Mouse (Mus musculus): ENCODE measurements around the gene M1ap.
A peak's percentile ranks its signal among the peaks of the same experiment; 100 is the strongest.

The M1ap gene

DNA sequence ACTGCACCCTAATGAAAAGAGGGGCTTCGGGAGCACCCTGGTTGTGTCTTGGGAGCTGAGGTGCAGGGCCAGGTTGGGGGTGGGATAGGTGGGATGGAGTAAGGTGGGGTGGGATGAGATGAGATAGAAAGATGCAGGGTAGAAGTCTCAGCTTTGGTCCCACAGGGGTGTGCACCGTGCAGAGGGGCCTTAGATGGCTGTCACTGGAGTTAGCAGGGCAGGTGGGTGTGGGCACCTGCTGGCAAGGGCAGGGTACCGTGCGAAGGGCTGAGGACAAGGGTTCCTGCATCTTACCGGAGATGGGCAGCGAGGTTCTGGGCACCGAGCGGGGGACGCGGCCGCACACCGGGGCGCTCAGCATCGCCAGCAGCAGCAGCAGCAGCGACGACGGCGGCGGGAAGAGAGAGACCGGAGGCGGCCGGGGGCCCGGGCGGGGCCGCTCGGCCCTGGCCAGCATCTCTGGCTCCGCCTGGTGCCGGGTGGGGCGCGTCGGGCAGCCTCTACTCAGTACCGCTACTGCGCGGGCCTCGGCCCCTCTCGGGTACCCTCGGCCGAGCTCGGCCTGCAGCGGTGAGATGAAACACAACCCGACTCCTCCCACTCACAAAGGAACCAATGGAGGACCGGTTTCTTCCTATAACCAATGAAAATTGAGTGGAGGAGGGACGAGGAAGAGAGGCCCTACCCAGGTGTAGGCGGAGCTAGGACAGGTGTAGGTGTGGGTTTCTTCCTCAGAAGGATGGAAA is 7.4 kb upstream of the M1ap start, which contains the start of gene Sema4f:
Gene Sema4f, minus strand, starts transcription at position 603 of the 746 bp plus-strand sequence.
- no peak for DNase-seq (ENCODE audit: low read depth)

DNA sequence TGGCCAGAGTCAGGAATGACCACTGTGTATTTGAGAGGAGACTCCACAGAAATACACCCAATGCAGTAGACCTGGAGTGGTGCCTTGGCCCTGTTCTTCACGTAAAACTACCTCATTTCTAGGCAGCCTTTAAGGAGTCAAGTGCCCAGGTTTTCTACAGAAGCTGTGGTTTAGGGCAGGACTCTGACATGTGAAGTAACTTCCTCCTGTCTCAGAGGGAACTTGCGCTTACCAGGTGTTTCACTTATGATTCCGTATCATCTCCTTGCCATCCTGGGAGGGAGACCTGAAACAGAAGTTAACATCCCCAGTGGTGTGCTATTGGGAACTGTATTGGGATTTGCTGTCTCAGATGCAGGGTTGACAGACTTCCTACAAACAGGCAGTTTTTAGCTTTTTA is 5.9 kb upstream of the M1ap start:
- DNase-seq (ENCODE audit: low read depth), result no peak

- DNase-seq (ENCODE audit: low read depth), result no peak
These were observed 952 bp upstream of the M1ap start for GRCm38 (mm10) chr6:82945750-82946149.

DNA sequence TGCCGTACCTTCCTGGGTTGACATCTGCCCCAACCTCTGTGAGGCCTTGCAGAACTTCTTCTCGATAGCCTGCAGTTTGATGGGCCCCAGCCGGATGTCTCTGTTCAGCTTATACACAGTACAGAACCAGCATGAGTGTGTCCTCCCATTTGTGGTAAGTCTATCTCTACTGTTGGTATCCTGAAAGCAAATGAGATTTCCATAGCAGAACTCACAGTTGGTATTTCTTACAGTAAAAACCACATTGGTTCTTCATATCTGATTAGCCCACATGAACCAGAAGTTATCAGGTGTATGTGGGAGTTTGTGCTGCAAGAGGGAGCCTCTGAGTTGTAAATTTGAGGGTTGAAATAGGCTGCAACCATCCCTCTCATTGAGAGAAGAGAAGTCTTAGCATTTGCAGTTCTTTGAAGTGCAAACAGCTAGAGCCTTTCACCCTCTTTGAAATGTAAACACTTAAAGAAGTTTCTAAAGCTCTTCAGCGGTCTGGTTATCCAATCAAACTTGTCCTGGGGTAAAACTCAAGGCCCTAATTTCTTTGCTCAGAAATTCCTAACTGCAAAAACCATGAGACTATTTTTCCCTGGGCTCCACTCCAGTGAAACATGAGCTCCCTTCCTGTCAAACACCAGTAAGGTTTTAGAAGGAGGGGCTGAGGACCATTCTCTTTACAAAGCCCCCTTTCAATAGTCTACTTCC is 10.0 kb downstream of the M1ap start:
- peak; percentile 31 for DNase-seq (ENCODE audit: low read depth)

DNA sequence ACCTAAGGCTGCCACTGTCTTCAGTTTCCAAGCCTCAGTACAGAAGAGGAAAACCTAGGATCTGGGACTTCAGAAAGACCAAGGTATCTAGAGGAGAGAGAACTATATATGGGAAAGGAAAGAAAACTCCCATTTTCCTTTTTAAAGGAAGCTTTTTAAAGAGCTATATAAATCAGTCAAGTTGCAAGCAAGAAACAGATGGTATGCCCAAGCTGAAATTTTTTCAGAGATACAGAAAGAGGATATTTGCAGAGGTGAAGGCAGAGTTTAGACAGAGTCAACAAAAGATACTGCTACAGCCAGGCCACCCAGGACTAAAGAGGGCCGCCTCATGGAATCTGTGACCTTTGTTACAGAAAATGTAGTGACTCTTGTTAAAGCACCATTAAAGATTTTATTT is 15.0 kb downstream of the M1ap start:
- DNase-seq (ENCODE audit: low read depth), result no peak

- DNase-seq (ENCODE audit: low read depth), result no peak
These were observed 22.8 kb downstream of the M1ap start for GRCm38 (mm10) chr6:82969249-82970084.

GRCm38 (mm10) chr6:82971031-82971430 is 24.3 kb downstream of the M1ap start:
- DNase-seq (ENCODE audit: low read depth), result peak; percentile 54

DNA sequence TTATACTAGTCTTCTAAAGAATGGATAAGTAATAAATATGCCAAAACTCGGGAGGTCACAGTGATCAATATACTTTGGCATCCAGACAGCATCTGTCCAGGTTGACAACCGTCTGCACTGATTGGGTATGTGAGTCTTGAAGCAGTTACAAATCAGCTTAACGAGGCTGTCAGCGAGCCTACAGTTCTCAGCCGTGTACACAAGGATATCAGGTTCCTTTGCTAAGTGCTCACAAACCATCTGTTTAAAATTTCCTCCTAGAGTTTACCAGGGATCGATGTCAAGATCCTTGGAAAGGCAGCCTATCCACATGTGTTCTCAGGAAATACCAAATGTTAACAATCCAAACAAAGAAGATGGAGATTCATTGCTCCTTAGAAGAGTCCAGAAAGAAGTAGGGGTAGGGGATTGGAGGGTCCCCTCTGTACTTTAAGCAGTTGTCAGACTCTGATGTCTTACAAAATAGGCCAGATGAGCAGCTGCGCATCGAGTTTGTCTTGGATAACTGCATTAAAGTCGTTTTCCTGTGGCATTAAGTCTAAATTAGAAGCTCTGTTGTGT is 40.8 kb downstream of the M1ap start:
- DNase-seq (ENCODE audit: low read depth), result no peak

- no peak for DNase-seq (ENCODE audit: low read depth)
These were observed 47.0 kb downstream of the M1ap start for GRCm38 (mm10) chr6:82993696-82994095.

GRCm38 (mm10) chr6:82994372-82994771 is 47.7 kb downstream of the M1ap start:
- DNase-seq (ENCODE audit: low read depth), result no peak

DNA sequence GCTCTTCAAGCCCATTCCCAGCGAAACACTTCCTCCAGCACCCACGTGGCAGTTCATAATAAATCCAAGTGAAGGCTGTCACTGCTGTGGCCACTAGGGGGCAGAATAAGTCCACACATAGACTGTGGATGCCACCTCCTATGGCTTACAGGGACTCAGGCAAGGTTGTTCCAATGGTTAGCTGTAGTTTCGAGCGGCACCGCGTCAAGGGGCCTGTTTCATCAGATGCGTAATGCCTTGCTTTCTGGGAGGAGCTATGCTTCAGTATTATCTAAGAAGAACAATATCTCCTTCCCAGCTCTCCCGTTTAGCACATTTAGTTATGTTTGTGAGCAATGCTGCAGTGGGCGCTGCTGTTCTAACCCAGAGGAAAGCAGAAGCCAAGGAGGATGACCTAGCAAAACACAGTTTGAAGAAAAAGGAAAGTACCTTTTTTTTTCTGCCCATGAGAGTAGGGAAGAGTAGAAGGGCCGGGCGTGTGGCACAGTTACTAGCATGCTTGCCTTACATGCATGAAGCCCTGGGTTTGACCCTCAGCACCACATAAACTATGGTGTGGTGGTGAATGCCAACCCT is 50.1 kb downstream of the M1ap start:
- peak; percentile 96 for DNase-seq (ENCODE audit: low read depth)

- DNase-seq (ENCODE audit: low read depth), result no peak
These were observed 50.9 kb downstream of the M1ap start for GRCm38 (mm10) chr6:82997511-82998102.

DNA sequence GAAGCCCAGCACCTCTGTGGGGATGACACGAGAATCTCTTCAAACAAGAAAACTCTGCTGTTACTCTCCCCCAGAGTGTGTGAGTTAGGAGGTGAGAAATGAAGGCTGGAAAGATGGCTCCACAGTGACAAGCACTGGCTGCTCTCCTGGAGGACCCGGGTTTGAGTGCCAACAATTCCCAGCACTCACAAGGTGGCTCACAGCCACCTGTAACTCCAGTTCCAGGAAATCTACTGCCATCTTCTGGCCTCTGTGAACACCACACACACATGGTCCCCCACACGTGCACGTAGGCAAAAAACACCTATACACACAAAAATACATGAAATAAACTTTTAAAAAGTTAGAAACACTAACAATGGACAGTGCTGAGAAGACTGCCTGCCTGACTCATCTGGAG is 51.6 kb downstream of the M1ap start:
- no peak for DNase-seq (ENCODE audit: low read depth)

DNA sequence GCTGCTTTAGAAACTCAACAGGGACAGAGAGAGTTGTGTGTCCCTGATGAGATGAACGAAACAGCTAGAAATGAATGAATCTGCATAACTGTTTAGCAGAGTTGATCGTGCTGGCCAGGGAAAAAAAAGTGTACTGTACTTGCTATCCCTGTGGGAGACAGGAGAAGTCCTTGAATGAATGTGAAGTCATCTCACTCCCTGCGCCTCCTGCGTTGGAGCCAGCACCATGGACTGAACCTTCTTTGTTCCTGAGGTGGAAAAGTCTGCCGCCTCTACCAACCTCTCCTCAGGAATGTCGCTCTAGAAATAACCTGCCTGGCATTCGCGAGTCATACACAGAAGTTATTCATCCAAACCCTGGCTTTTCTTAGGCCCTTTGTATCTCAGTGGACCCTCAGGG is 53.3 kb downstream of the M1ap start:
- no peak for DNase-seq (ENCODE audit: low read depth)

DNA sequence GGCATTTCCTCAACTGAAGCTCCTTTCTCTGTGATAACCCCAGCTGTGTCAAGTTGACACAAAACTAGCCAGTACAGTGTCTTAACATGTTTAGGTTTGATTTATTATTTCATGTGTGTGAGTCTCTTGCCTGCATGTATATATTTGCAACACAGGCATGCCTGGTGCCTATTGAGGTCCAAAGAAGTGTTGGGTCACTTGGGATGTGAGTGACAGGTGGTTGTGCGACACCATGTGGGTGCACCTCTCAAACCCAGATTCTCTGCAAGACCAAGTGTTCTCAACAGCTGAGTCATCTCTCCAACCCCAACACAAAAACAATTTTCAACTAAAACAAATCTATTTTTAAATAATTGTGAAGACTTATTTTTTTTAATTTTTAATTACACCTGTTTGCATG is 56.4 kb downstream of the M1ap start:
- DNase-seq (ENCODE audit: low read depth), result no peak

- no peak for DNase-seq (ENCODE audit: low read depth)
These were observed 57.1 kb downstream of the M1ap start for GRCm38 (mm10) chr6:83003850-83004249.

DNA sequence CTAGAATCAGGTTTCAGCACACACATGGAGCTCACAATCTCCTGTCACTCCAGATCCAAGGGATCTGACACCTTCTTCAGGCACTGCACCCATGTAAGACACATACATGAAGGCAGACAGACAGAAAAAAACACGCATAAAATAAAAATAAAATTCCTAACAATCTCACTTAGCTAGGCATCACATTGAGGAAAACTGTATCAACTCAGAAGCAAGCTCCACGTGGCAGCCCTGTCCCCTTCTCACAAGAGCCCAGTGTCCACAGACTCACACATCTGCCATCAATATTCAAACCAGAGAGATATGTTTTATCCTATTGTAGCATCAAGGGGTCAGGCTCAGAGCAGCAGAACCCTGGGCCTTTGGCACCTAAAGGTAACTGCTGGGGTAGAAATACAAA is 57.6 kb downstream of the M1ap start:
- DNase-seq (ENCODE audit: low read depth), result no peak

DNA sequence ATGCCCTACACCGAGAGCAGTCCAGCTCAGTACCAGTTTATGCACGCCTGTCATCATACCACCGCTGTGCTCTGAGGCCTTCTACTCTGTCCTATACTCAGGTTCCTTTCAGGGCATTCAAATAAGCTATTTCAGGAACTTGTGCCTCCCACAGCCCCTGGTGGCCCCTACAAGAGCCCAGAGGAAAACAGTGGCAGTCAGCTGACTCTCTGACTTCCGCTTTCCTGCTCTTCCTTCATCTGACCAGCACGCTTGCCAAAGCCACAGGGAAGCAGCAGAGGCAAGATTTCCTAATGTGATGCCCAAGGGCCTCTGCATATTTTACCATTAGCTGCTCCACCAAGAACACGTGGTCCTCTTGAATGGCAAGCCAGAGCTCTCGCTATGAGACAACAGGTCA is 58.2 kb downstream of the M1ap start:
- DNase-seq (ENCODE audit: low read depth), result no peak

DNA sequence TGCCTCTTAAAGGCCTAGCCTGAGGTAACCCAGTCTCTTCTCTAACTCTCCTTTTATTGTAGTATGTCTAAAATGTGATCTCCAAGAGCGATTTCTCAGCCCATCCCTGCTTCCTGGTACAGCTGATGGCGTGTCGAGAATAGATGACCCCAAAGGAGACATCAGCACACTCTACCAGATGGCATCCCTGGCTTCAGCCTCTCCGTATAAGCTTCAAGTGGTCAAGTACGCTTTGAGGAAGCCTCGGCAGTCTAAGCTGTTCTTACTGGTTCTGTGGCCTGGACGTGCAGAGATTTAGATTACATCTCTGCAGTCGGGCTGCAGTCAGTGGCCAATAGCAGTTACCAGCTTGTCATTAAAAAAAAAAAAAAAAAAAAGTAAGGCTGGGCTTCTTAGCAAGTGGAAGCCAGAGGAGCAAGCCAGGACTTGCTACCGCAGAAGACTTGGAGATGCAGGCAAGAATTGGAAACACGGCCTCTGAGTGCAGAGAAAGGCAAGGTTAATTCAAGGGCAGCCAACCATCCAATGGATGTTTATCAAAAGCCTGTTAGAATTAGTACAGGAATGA is 58.8 kb downstream of the M1ap start:
- DNase-seq (ENCODE audit: low read depth), result no peak

DNA sequence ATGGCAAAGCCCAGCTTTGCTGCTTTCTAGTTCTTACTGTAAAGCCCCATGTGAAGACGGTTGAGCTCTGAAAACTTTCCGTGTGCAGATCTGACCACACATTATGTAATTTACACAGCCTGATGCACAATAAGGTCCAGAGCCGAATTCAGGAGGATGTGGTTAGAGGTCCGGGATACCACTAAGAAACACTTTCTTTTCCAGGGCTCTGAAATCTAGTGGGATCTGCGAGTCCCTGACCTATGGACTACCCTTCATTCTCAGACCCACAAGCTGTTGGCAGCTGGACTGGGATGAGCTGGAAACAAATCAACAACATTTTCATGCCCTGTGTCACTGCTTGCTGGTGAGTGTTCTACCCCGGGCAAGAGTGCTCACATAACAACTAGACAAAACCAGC is 59.4 kb downstream of the M1ap start:
- DNase-seq (ENCODE audit: low read depth), result peak; percentile 57

DNA sequence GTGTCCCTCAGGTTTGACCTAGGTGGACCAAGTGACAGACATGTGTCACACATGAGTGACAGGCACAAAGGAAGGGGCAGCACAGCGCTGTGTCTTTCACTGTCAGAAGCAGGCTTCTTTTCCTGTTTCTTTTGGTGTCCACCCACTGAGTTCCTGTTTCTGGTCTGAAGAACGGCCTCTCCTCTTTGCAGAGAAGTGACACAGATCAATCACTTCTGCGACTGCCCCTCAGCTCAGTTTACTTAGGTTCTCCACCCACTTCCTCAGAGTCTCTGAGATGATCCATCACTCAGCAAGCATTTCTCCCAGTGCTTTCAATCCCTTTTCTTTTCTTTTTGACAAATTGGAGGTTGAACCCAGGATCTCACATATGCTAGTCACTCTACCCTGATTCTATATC is 62.0 kb downstream of the M1ap start:
- DNase-seq (ENCODE audit: low read depth), result no peak
